Mouse (Mus musculus) heart, adult 2 months (tissue): ENCODE data around the gene Sez6. TPM values are rescaled to one million over a fixed set of nuclear protein-coding genes. Genes with fewer than 3 reads are reported as not detected.

Experiments used
- DNase-seq, 2 experiments: peaks; one replicate each; pipeline ENCODE4 v3.0.0; 2021
- H3K27ac ChIP-seq: fragments of 200-600 bp; 2 replicates; pipeline ENCODE4 v1.8.1; 2022
- H3K27me3 ChIP-seq: fragments of 200-500 bp; 2 replicates; pipeline ENCODE4 v1.6.1; 2012; ENCODE audit warnings: mild to moderate bottlenecking, low read length, inconsistent platforms, mixed read lengths; ENCODE audit not compliant: control insufficient read depth, insufficient read depth
- H3K36me3 ChIP-seq: fragments of 200-500 bp; 2 replicates; pipeline ENCODE4 v1.6.1; 2012; ENCODE audit warnings: low read length, inconsistent platforms; ENCODE audit not compliant: control insufficient read depth, insufficient read depth
- H3K4me1 ChIP-seq: fragments of 200-500 bp; 2 replicates; pipeline ENCODE4 v1.6.1; 2011; ENCODE audit warnings: low read length; ENCODE audit not compliant: control insufficient read depth, insufficient read depth
- H3K4me3 ChIP-seq: fragments of 200-600 bp; 2 replicates; pipeline ENCODE4 v1.8.1; 2022
- H3K79me2 ChIP-seq: fragments of 200-500 bp; replicated peaks from 2 replicates; pipeline ENCODE4 v1.6.1; 2012; ENCODE audit warnings: mild to moderate bottlenecking, inconsistent platforms, low read length, moderate library complexity, mixed read lengths; ENCODE audit not compliant: control insufficient read depth, insufficient read depth
- H3K9ac ChIP-seq: fragments of 200-500 bp; 2 replicates; pipeline ENCODE4 v1.6.1; 2012; ENCODE audit warnings: low read depth, mild to moderate bottlenecking, control low read depth, inconsistent platforms, low read length, mixed read lengths
- CTCF ChIP-seq: fragments of 200-600 bp; IDR thresholded peaks from 2 replicates; pipeline ENCODE4 v1.8.1; 2022; ENCODE audit warnings: antibody characterized with exemption, mild to moderate bottlenecking, moderate library complexity
- EP300 ChIP-seq: fragments of 200-500 bp; IDR thresholded peaks from 2 replicates; pipeline ENCODE4 v1.6.1; 2011; ENCODE audit warnings: low read depth, low read length, control low read depth; ENCODE audit not compliant: insufficient read depth
- POLR2A ChIP-seq: fragments of 200-500 bp; IDR thresholded peaks from 2 replicates; pipeline ENCODE4 v1.6.1; 2011; ENCODE audit warnings: mild to moderate bottlenecking, low read depth, low read length, control low read depth; ENCODE audit not compliant: insufficient read depth
- WGBS: fragments of 180-500 bp; shearing (Covaris S2); methylation state at CpG from one replicate; pipeline ENCODE4 v1.1.7; 2018; 5-methylcytosine and 5-hydroxymethylcytosine counted together
- intact Hi-C: fragments of 180-260 bp; cut with DNase I; formaldehyde crosslinking; loops from one replicate; pipeline ENCODE4 v1.15.1; 2025
- polyA plus RNA-seq: library from polyadenylated mRNA; depleted of rRNA; stranded (reverse); fragments of >200 nt; gene quantifications from 2 replicates; pipeline ENCODE4 v1.2.3, GENCODE M21; 2012
- total RNA-seq, 2 experiments: library from RNA; stranded (reverse); gene quantifications; 2 replicates each; pipeline ENCODE4 v1.2.3; 2021

Gene Sez6
- total and polyA plus RNA-seq, 3 experiments = 0.68 to 0.80 (median 0.70) TPM

GRCm38 (mm10) chr11:77909776-77910175, 20.8 kb upstream of the Sez6 start:
- no peak for DNase-seq
- Histone ChIP-seq H3K4me1 (no peaks in the 10 kb centered on the region), H3K4me3 (no peak overlapping the region), H3K27ac (no peak overlapping the region), H3K27me3 (peaks cover 5% of the 10 kb centered on the region; the same call in 1 of the 2 replicates), H3K36me3 (no peaks in the 10 kb centered on the region), H3K9ac (no peak overlapping the region), H3K79me2 (no peaks in the 10 kb centered on the region)
- WGBS = 20% methylated on average over 6 of the region's 6 CpGs
- TF ChIP-seq POLR2A = no peak
- TF ChIP-seq CTCF = no peak
- TF ChIP-seq EP300 = no peak
- intact Hi-C loops = loop anchor here (5.0 kb wide), 1 partner anchor 58 kb away; no protein-coding TSS in a partner anchor

DNA sequence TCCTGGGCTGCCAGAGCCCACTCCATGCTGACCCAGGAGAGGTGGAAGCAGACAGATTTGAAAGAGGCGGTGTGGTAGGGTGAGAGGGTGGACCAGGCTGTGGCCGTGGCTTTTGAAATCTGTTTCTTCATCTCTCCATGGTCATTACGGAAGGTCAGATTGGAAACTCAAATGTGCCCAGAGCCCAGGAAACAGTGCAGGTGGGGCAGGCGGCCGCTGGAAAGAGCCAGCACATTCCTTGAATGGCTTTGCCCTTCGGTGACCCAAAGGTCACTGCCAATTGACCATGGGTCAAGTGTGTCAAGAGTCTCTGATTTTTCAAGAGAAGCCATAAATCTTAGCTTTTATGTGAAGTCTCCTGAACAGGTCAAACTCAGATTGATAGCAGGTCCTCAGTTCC, 17.1 kb upstream of the Sez6 start:
- no peak for DNase-seq
- peaks cover 6% of the 10 kb centered on the region; the same call in 1 of the 2 replicates for H3K27me3 ChIP-seq
- 83% methylated on average over 6 of the region's 6 CpGs for WGBS
- no peaks in the 10 kb centered on the region for H3K36me3 ChIP-seq
- no peak overlapping the region for H3K27ac ChIP-seq
- H3K4me3 ChIP-seq = no peak overlapping the region
- H3K4me1 ChIP-seq = no peaks in the 10 kb centered on the region
- intact Hi-C loops = no loop called here
- TF ChIP-seq EP300 = no peak
- no peak for TF ChIP-seq CTCF
- TF ChIP-seq POLR2A = no peak
- no peak overlapping the region for H3K9ac ChIP-seq
- H3K79me2 ChIP-seq = no peaks in the 10 kb centered on the region

DNA sequence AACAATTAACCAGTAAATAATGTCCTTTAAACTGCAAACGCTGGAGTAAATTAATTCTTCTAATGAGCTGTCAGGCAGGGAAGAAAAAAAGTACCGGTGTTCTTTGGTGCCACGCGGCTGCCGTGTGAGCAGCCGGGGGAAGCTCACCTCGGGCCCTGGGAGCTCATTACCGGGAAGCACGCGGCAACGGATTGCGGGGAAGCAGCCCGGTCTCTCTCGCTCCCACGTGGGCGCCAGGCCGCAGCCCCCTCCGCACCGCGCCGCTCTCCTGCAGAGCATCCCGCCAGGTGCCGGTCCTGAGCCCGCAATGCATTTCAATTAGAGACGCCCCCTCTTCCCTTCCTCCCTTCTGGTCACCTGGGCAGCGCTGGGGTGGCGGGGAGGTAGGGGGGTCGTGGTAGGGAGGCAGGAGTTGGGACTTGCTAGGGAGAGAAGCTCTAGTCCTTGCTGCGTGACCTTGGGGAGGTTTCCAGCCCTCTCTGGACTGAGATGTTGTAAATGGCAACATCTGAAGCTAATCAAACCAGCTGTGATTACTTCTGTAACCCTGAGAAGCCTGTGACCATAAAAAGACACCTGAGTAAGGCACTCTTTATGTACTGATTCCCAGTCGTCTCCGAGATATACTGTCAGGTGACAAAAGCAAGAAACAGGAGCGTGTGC, 15.9 kb upstream of the Sez6 start:
- DNase-seq = no peak
- no peaks in the 10 kb centered on the region for H3K36me3 ChIP-seq
- no peak overlapping the region for H3K9ac ChIP-seq
- no peaks in the 10 kb centered on the region for H3K4me1 ChIP-seq
- TF ChIP-seq POLR2A = no peak
- no peak for TF ChIP-seq CTCF
- TF ChIP-seq EP300 = no peak
- 9% methylated on average over 32 of the region's 32 CpGs for WGBS
- intact Hi-C loops = no loop called here
- H3K79me2 ChIP-seq = no peaks in the 10 kb centered on the region
- H3K4me3 ChIP-seq = no peak overlapping the region
- no peak overlapping the region for H3K27ac ChIP-seq
- peaks cover 6% of the 10 kb centered on the region; the same call in 1 of the 2 replicates for H3K27me3 ChIP-seq

DNA sequence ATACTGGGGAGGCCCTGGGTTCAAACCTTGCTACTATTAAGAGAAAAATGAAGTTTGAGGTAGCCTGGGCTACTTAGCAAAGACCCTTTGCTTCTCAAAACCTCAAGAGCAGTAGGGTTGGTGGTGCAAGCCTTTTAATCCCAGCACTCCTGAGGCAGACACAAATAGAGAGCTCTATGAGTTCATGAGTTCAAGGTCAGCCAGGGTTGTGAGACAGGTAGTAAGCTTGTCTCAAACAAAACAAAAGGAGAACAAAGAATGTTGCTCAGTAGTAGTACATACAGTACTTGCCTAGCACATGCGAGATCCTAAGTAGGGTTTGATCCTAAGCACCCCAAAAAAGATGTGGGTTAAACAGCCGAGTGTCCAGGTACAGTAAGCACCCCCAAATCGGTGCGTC, 13.9 kb upstream of the Sez6 start:
- DNase-seq = no peak
- peaks cover 6% of the 10 kb centered on the region; the same call in 1 of the 2 replicates for H3K27me3 ChIP-seq
- intact Hi-C loops = loop anchor here (1.0 kb wide), 1 partner anchor 37 kb away; no protein-coding TSS in a partner anchor
- no peaks in the 10 kb centered on the region for H3K36me3 ChIP-seq
- H3K4me3 ChIP-seq = no peak overlapping the region
- 58% methylated on average over 4 of the region's 4 CpGs for WGBS
- H3K4me1 ChIP-seq = no peaks in the 10 kb centered on the region
- TF ChIP-seq EP300 = no peak
- no peak for TF ChIP-seq CTCF
- no peak for TF ChIP-seq POLR2A
- H3K27ac ChIP-seq = no peak overlapping the region
- no peak overlapping the region for H3K9ac ChIP-seq
- no peaks in the 10 kb centered on the region for H3K79me2 ChIP-seq

GRCm38 (mm10) chr11:77917166-77917565, 13.4 kb upstream of the Sez6 start:
- no peak for DNase-seq
- Histone ChIP-seq H3K9ac (no peak overlapping the region), H3K36me3 (no peaks in the 10 kb centered on the region), H3K79me2 (no peaks in the 10 kb centered on the region), H3K4me1 (no peaks in the 10 kb centered on the region), H3K27ac (no peak overlapping the region), H3K27me3 (peaks cover 6% of the 10 kb centered on the region; the same call in 1 of the 2 replicates), H3K4me3 (no peak overlapping the region)
- intact Hi-C loops = no loop called here
- WGBS = 55% methylated on average over 10 of the region's 10 CpGs
- TF ChIP-seq CTCF (no peak), POLR2A (no peak), EP300 (no peak)

- H3K27ac ChIP-seq = no peak overlapping the region
- intact Hi-C loops = no loop called here
These were observed 7.3 kb upstream of the Sez6 start for GRCm38 (mm10) chr11:77923285-77923684.

More at GRCm38 (mm10) chr11:77923285-77923684, 7.3 kb upstream of the Sez6 start:
- Histone ChIP-seq H3K27me3 (no peaks in the 10 kb centered on the region), H3K4me3 (no peak overlapping the region), H3K79me2 (no peaks in the 10 kb centered on the region), H3K4me1 (no peaks in the 10 kb centered on the region), H3K9ac (no peak overlapping the region), H3K36me3 (no peaks in the 10 kb centered on the region)
- no peak for DNase-seq
- 83% methylated on average over 4 of the region's 4 CpGs for WGBS
- TF ChIP-seq CTCF = no peak
- no peak for TF ChIP-seq EP300
- no peak for TF ChIP-seq POLR2A
